9 mouse cellular contexts compared by ENCODE assay signal in the genomic region with DNA sequence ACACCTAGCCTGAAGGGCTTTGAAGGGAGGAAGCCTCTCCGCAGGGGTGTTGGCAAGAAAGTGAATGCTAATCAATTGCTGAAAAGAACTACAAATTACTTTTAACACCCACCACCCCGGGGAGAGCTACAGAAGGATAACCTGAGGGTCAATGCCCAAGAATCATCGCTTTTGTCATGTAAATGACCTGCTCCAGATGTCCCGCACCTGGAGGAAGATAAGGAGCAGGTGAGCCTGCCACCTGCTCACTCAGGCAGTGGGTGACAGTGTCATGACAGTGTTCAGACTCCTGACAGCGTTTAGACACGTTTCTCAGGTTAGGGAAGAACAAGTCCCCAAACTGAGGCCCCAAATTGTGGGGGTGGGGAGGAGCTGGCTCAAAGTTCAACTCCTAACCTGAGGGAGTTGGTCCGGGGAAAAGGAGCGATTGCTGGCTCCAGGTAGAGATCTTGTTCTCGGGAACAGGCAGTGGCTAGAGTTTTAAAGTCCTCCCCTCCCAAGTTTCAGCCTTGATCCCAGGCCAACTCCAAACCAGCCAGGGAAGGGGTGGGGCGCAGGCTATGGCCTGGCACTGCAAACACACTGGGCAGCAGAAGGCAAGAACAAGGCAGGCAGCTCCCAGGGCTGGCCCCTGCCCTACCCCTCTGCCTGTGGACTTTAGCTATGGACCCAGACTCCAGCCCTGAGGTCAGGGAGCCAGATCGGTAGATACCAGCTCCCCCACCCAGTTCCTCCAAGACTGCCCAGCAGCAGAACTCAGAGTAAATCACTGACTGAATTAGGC. TPM values are rescaled to one million over a fixed set of nuclear protein-coding genes. Genes with fewer than 3 reads are reported as not detected.
DNase-seq lines count a peak whose midpoint lies in the region; ATAC-seq and TF ChIP-seq lines count a peak whose summit lies in the region.
"Had no signal": no experiment of that assay in that cellular context is flagged by ENCODE, and none has a peak within 500 bp of the region (broad histone marks: within the 10 kb centered on the region; RNA-seq: fewer than 3 reads in every experiment).

No protein-coding gene starts in this region.

- peaks cover 11% of the 10 kb centered on the region for H3K4me1 ChIP-seq in heart, adult 2 months (ENCODE audit: control insufficient read depth, insufficient read depth, low read length)
- H3K4me1 ChIP-seq in heart, embryonic 11.5 days (ENCODE audit: control insufficient read depth, insufficient read depth, low read length) = peaks cover 36% of the 10 kb centered on the region

- ATAC-seq in heart, embryonic 11.5 days (replicated peaks; ENCODE audit: insufficient number of reproducible peaks, low FRiP score, low TSS enrichment) = no peak
- peak; percentile 26 for ATAC-seq in inflammation-experienced regulatory T-cells, adult 6 months

- no peak overlapping the region for H3K9ac ChIP-seq in heart, adult 2 months (ENCODE audit: low read depth, low read length)
- no peak overlapping the region for H3K9ac ChIP-seq in heart, embryonic 11.5 days (ENCODE audit: low read depth, low read length)

- H3K36me3 ChIP-seq in heart, adult 2 months (ENCODE audit: control insufficient read depth, insufficient read depth, low read length) = peaks cover 2% of the 10 kb centered on the region
- no peaks in the 10 kb centered on the region for H3K36me3 ChIP-seq in heart, embryonic 11.5 days (ENCODE audit: control insufficient read depth, insufficient read depth, low read length)

- H3K27me3 ChIP-seq in heart, adult 2 months (ENCODE audit: control insufficient read depth, insufficient read depth, low read length) = no peaks in the 10 kb centered on the region
- no peaks in the 10 kb centered on the region for H3K27me3 ChIP-seq in heart, embryonic 11.5 days (ENCODE audit: control insufficient read depth, insufficient read depth, low read length)

- H3K79me2 ChIP-seq in heart, adult 2 months (replicated peaks; ENCODE audit: control insufficient read depth, insufficient read depth, low read length) = peaks cover 7% of the 10 kb centered on the region

- TF ChIP-seq CTCF in heart, adult 2 months (IDR thresholded peaks at IDR 0.05) = no peak

- no peak for TF ChIP-seq POLR2A in heart, adult 2 months (IDR thresholded peaks at IDR 0.05; ENCODE audit: insufficient read depth, low read depth, low read length)

- no peak for TF ChIP-seq EP300 in heart, adult 2 months (IDR thresholded peaks at IDR 0.05; ENCODE audit: insufficient read depth, low read depth, low read length)

- peak; percentile 52 to 65 for DNase-seq in heart, adult 2 months
- DNase-seq in ZHBTc4 (ENCODE audit: low read depth, low spot score) = peak; percentile 91
- peak; percentile 81 to 89 for DNase-seq in lung, adult 18-20 months
- DNase-seq in layer of hippocampus, adult 9-10 months (ENCODE audit: low spot score) = no peak
- DNase-seq in spleen, postnatal 14 days (ENCODE audit: low spot score in 2 of 2) = no peak
- no peak for DNase-seq in layer of hippocampus, postnatal 10 days (ENCODE audit: low spot score in 2 of 2)

- WGBS in heart, adult 2 months = 47% methylated on average over 11 of the region's 11 CpGs
- WGBS in heart, embryonic 11.5 days (ENCODE audit: insufficient replicate concordance) = 35% methylated on average over 11 of the region's 11 CpGs

- H3K27ac ChIP-seq in heart, adult 2 months = no peak overlapping the region
- H3K27ac ChIP-seq in heart, embryonic 11.5 days (ENCODE audit: low read depth, low read length) = no peak overlapping the region

- no peak overlapping the region for H3K4me2 ChIP-seq in heart, embryonic 11.5 days

- intact Hi-C loops in heart, adult 2 months (cut with DNase I) = no loop called here

- no peaks in the 10 kb centered on the region for H3K9me3 ChIP-seq in heart, embryonic 11.5 days (replicated peaks; ENCODE audit: control insufficient read depth, low read length)
- H3K9me3 ChIP-seq: G1E had no signal

- no peak overlapping the region for H3K4me3 ChIP-seq in heart, adult 2 months
- H3K4me3 ChIP-seq in heart, embryonic 11.5 days (ENCODE audit: low read depth, low read length) = no peak overlapping the region

RNA-seq across cellular contexts. Expression of gene Tet3, which starts 36.8 kb away (rescaled TPM):
- total RNA-seq in heart, adult 2 months (2021) = 10 to 100 TPM; 13.7 to 23.6 TPM
- 6.2 and 7.6 TPM in 2 replicates for polyA plus RNA-seq in heart, adult 2 months (2012; rRNA removed)
- 25.0 and 30.3 TPM in 2 replicates for polyA plus RNA-seq in heart, embryonic 11.5 days (2014; fragmentation: Nextera tagmentation; extraction: Ambion mirVana)
- 10 to 100 TPM; 13.2 to 19.4 (median 18.7) TPM for polyA plus RNA-seq in inflammation-experienced regulatory T-cells, adult 6 months (2017; shearing (Covaris generic))
- 100 to 1,000 TPM; 102 TPM for total RNA-seq in layer of hippocampus, postnatal 10 days (2021)

Comparison
In these comparisons a context has a peak if more than half of its experiments do, and no peak if none do; other contexts are left out.
1. DNase-seq: peak in heart, adult 2 months (2 of 2), ZHBTc4 (single experiment) and lung, adult 18-20 months (2 of 2); none in layer of hippocampus, adult 9-10 months (single experiment), spleen, postnatal 14 days (0 of 2) and layer of hippocampus, postnatal 10 days (0 of 2).